Mouse (Mus musculus): Measurements from ENCODE around the gene Sash1.

- TF ChIP-seq CTCF (IDR thresholded peaks at IDR 0.05; ENCODE audit: extremely low read depth, insufficient read depth, low read length) (no peak), POLR2A (IDR thresholded peaks at IDR 0.05; ENCODE audit: extremely low read depth, insufficient read depth, low read length) (no peak)
Observed at GRCm38 (mm10) chr10:8757429-8757931, 128.4 kb downstream of the Sash1 start.

Data from cortical plate, adult 2 months (tissue).